Mouse (Mus musculus) layer of hippocampus, adult 2 months (tissue): Measurements from ENCODE around the gene Casd1. TPM values are rescaled to one million over a fixed set of nuclear protein-coding genes. Genes with fewer than 3 reads are reported as not detected.

Source experiments
- DNase-seq, 2 experiments: peaks; one replicate each; pipeline ENCODE4 v3.0.0; 2022; ENCODE audit warnings: low spot score in 2 of 2
- H3K27ac ChIP-seq: fragments of 200-600 bp; 2 replicates; pipeline ENCODE4 v1.8.1; 2022
- H3K4me3 ChIP-seq: fragments of 200-600 bp; 2 replicates; pipeline ENCODE4 v1.8.1; 2022; ENCODE audit warnings: mild to moderate bottlenecking
- CTCF ChIP-seq: fragments of 200-600 bp; conservative IDR thresholded peaks from 2 replicates; pipeline ENCODE4 v1.8.1; 2022; ENCODE audit warnings: antibody characterized with exemption, mild to moderate bottlenecking, moderate library complexity
- total RNA-seq, 2 experiments: library from RNA; stranded (reverse); gene quantifications; 2 replicates each; pipeline ENCODE4 v1.2.3; 2021

The Casd1 gene
- total RNA-seq, 2 experiments from 2014 or later = 48.8 to 49.5 TPM

DNA sequence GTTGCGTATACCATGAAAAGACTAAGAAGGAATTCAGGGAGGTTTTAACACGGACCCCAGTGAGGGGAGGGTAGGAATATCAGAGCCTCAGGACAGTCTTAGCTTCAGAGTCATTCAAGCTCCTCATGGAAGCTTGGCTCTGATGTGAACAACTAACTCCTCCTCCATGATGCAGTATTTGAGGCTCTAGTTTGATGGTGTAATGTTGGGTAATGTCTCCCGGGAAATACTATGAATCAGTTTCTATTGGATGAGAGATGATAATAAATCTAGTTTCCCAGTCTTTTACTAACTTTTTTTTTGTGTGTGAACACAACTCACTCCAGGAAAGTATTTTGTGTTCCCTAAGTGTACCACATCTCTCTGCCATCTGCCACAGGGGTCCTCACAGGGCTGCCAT lies 11.9 kb upstream of the Casd1 start:
- H3K27ac ChIP-seq = no peak overlapping the region
- DNase-seq = no peak
- TF ChIP-seq CTCF = no peak
- no peak overlapping the region for H3K4me3 ChIP-seq

DNA sequence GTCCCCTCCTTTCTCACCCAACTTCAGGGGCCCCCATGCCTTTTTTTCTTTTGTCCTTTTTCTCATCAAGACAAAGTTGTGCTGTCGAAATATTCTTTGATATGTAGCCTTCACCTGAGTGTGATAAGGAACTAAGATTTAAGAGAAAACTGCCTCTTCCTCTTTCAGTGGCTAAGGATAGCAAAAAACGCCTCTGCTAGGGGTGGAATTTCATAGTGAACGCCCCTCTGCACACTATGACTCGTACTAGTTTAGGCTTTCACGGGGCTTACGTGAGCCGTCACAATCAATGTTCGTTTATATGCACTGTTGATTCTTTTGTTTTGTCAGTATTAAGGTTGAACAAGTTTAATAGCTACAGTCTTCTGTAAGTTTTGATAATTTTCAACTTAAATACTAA lies 10.6 kb upstream of the Casd1 start:
- Histone ChIP-seq H3K4me3 (no peak overlapping the region), H3K27ac (no peak overlapping the region)
- DNase-seq = no peak
- TF ChIP-seq CTCF = no peak

GRCm38 (mm10) chr6:4597711-4598110 lies 2.9 kb upstream of the Casd1 start:
- Histone ChIP-seq H3K4me3 (no peak overlapping the region), H3K27ac (no peak overlapping the region)
- DNase-seq = no peak
- TF ChIP-seq CTCF = no peak

DNA sequence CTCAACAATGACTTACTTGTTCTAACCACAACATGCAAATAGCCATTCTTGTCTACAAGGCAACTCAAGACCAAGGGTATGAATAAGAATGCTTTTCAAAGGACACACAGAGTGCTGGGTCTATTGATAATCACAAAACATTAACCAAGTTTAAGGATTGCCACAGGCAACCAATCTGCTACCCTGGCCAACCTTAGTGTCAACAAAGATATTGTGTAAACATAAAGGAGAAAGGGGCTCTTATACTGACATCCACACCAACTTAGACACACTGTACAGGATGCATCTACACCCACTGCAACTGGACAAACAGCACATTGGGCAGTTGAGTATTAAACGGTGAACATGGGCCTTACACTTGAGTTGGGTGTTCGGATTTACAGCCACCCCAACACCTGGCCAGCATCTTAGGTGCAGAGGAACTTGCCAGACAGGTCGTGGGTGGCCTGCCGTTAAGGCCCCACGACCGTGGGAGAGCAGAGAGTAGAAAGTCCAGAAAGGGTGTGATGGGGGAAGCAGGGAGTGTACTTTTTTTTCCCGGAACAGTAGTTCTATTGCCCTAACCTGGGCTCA lies 468 bp upstream of the Casd1 start:
- TF ChIP-seq CTCF = no peak
- DNase-seq = no peak
- Histone ChIP-seq H3K27ac (peak overlapping the region; percentile 99), H3K4me3 (peak overlapping the region; percentile 81)

GRCm38 (mm10) chr6:4601297-4601931 lies 775 bp downstream of the Casd1 start:
- no peak for TF ChIP-seq CTCF

DNA sequence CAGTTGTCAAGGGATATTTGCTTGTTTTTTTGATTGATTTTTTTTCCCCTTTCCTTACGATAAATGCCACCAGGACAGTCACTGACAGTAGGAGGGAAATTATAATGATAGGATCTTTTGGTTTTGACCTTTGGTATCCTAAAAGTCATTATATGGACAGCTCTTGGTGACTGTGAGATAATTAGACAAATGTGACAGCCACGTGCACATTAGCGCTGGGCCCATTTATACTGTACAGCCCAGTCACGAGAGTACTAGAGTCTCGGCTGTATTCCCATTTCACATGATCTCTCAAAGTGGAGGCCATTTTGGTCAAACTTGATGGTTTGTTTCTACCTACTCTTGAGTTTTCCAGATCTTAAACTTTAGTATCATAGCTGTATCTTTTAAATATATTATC lies 1.4 kb downstream of the Casd1 start:
- peak overlapping the region; percentile 99 for H3K27ac ChIP-seq
- peak overlapping the region; percentile 81 for H3K4me3 ChIP-seq
- no peak for DNase-seq
- no peak for TF ChIP-seq CTCF

More at GRCm38 (mm10) chr6:4601297-4601931, 775 bp downstream of the Casd1 start:
- peak overlapping the region; percentile 81 for H3K4me3 ChIP-seq
- H3K27ac ChIP-seq = peak overlapping the region; percentile 99
- DNase-seq = no peak

- DNase-seq = no peak
- no peak overlapping the region for H3K27ac ChIP-seq
- TF ChIP-seq CTCF = no peak
- H3K4me3 ChIP-seq = no peak overlapping the region
Observed at GRCm38 (mm10) chr6:4606394-4606793, 5.8 kb downstream of the Casd1 start.

DNA sequence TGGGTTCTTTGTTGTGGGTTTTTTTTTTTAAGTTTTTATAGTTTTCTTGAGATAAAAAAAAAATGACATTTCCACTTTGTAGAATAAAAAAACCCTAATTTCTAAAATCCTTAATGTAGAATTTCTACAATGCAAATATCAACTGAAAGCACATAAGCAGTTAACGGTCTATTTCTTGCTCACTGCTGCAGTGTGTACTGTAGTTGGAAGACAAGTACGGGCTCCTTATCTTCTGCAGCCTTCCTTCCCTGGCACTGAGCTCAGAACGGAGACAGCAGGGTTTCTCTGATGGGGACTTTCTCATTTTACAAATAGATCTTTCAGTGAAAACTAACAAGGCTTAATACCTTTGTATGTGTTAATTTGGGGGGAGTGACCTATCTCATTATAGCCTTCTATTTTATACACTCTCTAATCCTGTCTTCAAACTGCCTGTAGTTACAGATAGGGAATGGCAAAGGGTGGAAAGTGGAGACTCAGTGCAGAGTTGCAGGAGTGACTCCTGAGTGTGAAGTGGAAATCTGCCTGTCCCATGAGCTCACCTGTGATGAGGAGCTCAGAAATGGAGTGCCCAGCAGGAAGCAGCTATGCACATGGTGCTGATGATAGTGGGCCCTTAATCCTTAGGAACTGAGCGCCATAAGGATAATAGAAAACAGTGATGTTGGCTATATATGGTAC lies 9.7 kb downstream of the Casd1 start:
- DNase-seq = no peak
- no peak for TF ChIP-seq CTCF
- H3K4me3 ChIP-seq = no peak overlapping the region
- H3K27ac ChIP-seq = no peak overlapping the region

DNA sequence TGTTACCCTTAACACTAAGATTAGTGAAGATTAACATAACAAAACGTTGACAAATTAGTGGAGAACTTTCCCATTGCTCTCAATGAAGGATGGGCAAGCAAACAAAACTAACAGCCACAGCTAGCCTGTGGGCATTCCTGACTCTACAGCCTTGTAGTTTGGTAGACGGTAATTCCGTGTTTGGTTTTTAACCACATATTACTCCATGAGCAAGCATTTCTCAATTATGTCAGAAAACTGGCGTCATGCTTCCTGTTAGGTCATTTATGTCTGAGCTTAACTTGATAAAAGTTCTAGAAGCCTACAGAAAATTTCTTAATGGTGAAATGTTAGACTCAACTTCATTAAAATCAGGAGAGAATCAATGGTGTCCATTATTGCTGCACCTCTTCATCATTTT lies 11.2 kb downstream of the Casd1 start:
- H3K27ac ChIP-seq = no peak overlapping the region
- DNase-seq = no peak
- no peak for TF ChIP-seq CTCF
- no peak overlapping the region for H3K4me3 ChIP-seq

- Histone ChIP-seq H3K4me3 (no peak overlapping the region), H3K27ac (no peak overlapping the region)
- no peak for TF ChIP-seq CTCF
- no peak for DNase-seq
Observed at GRCm38 (mm10) chr6:4612431-4612830, 11.8 kb downstream of the Casd1 start.

GRCm38 (mm10) chr6:4617911-4618310 lies 17.3 kb downstream of the Casd1 start:
- no peak for TF ChIP-seq CTCF
- no peak for DNase-seq
- H3K27ac ChIP-seq = no peak overlapping the region
- no peak overlapping the region for H3K4me3 ChIP-seq

- TF ChIP-seq CTCF = no peak
- Histone ChIP-seq H3K27ac (no peak overlapping the region), H3K4me3 (no peak overlapping the region)
- DNase-seq = no peak
Observed at GRCm38 (mm10) chr6:4631464-4631863, 30.8 kb downstream of the Casd1 start.

DNA sequence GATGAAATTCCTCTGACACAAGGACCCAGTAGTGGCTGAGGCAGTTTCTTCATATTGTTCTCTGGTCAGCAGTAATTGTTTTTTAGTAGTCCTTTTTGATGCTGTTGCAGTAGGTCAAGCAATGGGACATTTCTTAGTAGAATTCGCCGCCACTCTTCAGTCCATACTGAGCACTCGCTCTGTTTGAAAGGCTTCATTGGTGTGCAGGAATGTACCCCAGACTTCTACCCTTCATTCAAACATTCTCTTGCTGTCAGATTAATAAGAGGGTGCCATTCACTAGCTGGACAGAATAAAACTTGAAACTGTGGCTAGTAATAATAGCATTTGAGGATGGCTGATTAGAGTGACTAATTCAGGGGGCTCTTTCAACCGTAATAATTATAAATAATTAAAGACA lies 32.5 kb downstream of the Casd1 start:
- H3K4me3 ChIP-seq = no peak overlapping the region
- DNase-seq = no peak
- H3K27ac ChIP-seq = no peak overlapping the region
- TF ChIP-seq CTCF = no peak

DNA sequence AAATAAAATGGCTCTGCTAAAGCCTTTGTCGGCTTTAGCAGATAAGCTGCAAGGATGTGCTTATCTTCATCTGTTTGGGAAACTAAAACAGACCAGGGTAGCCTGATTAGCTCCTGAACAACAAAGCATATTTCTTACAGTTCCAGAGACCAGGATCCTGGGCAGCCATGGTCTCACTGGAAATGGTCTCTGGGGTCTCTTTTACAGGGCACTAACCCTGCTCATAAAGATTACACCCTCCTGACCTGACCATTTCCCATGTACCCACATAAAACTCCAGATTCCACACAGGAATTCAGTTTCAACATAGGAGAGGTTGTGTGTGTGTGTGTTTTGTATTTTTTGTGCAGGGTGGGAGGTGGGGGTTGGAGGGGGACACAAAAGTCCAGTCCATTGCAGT lies 34.2 kb downstream of the Casd1 start:
- no peak for TF ChIP-seq CTCF
- H3K27ac ChIP-seq = no peak overlapping the region
- no peak overlapping the region for H3K4me3 ChIP-seq
- no peak for DNase-seq
